Mouse (Mus musculus): ENCODE measurements around the gene Zfpm1.

- TF ChIP-seq CTCF (IDR thresholded peaks at IDR 0.05; ENCODE audit: low read depth) (no peak; the same call in 1 of the 2 replicates), EP300 (optimal IDR thresholded peaks at IDR 0.05) (no peak)
Measured at GRCm38 (mm10) chr8:122336251-122336910, 54.4 kb downstream of the Zfpm1 start.
